ENCODE assay signal across 13 mouse cellular contexts in genomic region chr10:77255676-77256075, GRCm38 (mm10).
"Had no signal": no experiment of that assay in that cellular context is flagged by ENCODE, and none has a peak within 500 bp of the region (broad histone marks: within the 10 kb centered on the region; RNA-seq: fewer than 3 reads in every experiment).

No protein-coding gene starts in this region.

- H3K4me2 ChIP-seq: limb, embryonic 15.5 days; liver, embryonic 12.5 days; lung, embryonic 14.5 days; midbrain, embryonic 12.5 days had no signal

- DNase-seq: kidney, adult 8-10 months; kidney, postnatal 25 days; layer of hippocampus, adult 9-11 months; layer of hippocampus, postnatal 36 days; lung, embryonic 14.5 days; lung, postnatal 10 days; lung, postnatal 4 days; right cerebral cortex, postnatal 14 days; thymus, adult 18-20 months; thymus, postnatal 14 days had no signal

- ATAC-seq: liver, embryonic 12.5 days had no signal

- H3K27ac ChIP-seq: liver, embryonic 12.5 days; midbrain, embryonic 12.5 days had no signal

- H3K4me3 ChIP-seq: limb, embryonic 15.5 days; liver, embryonic 12.5 days; midbrain, embryonic 12.5 days had no signal

- H3K9ac ChIP-seq: limb, embryonic 15.5 days; liver, embryonic 12.5 days; lung, embryonic 14.5 days; midbrain, embryonic 12.5 days had no signal

- H3K9me3 ChIP-seq: limb, embryonic 15.5 days; liver, embryonic 12.5 days; midbrain, embryonic 12.5 days had no signal
